ENCODE assay signal across 26 mouse cellular contexts in genomic region chr10:98694690-98695370, GRCm38 (mm10).
"Had no signal": no experiment of that assay in that cellular context is flagged by ENCODE, and none has a peak within 500 bp of the region (broad histone marks: within the 10 kb centered on the region; RNA-seq: fewer than 3 reads in every experiment).

No protein-coding gene starts in this region.

- H3K4me1 ChIP-seq: kidney, embryonic 15.5 days; limb, embryonic 10.5 days; limb, embryonic 13.5 days; liver, embryonic 12.5 days; liver, embryonic 15.5 days; neural tube, embryonic 12.5 days; neural tube, embryonic 15.5 days had no signal

- H3K9me3 ChIP-seq: kidney, embryonic 15.5 days; limb, embryonic 10.5 days; limb, embryonic 13.5 days; liver, embryonic 12.5 days; liver, embryonic 15.5 days; lung, embryonic 15.5 days; neural tube, embryonic 12.5 days; neural tube, embryonic 15.5 days had no signal

- H3K36me3 ChIP-seq: kidney, embryonic 15.5 days; limb, embryonic 10.5 days; limb, embryonic 13.5 days; liver, embryonic 12.5 days; liver, embryonic 15.5 days; lung, embryonic 15.5 days; neural tube, embryonic 12.5 days; neural tube, embryonic 15.5 days had no signal

- ATAC-seq: hindbrain, postnatal 0 days; inflammation-experienced regulatory T-cells, adult 6 months; liver, embryonic 12.5 days had no signal

- H3K27ac ChIP-seq: hindbrain, postnatal 0 days; kidney, embryonic 15.5 days; limb, embryonic 10.5 days; limb, embryonic 13.5 days; liver, embryonic 12.5 days; liver, embryonic 15.5 days; lung, embryonic 15.5 days; neural tube, embryonic 12.5 days; neural tube, embryonic 15.5 days had no signal

- H3K27me3 ChIP-seq: kidney, embryonic 15.5 days; limb, embryonic 13.5 days; liver, embryonic 12.5 days; liver, embryonic 15.5 days; lung, embryonic 15.5 days; neural tube, embryonic 12.5 days; neural tube, embryonic 15.5 days had no signal

- H3K4me2 ChIP-seq: kidney, embryonic 15.5 days; limb, embryonic 13.5 days; liver, embryonic 12.5 days; liver, embryonic 15.5 days; lung, embryonic 15.5 days; midbrain, embryonic 11.5 days; neural tube, embryonic 12.5 days; neural tube, embryonic 15.5 days had no signal

- H3K4me3 ChIP-seq: kidney, embryonic 15.5 days; limb, embryonic 10.5 days; limb, embryonic 13.5 days; liver, embryonic 12.5 days; liver, embryonic 15.5 days; lung, embryonic 15.5 days; neural tube, embryonic 12.5 days; neural tube, embryonic 15.5 days had no signal

- H3K9ac ChIP-seq: kidney, embryonic 15.5 days; limb, embryonic 13.5 days; liver, embryonic 12.5 days; liver, embryonic 15.5 days; lung, embryonic 15.5 days; neural tube, embryonic 12.5 days; neural tube, embryonic 15.5 days had no signal

- DNase-seq: kidney, adult 2 months; kidney, postnatal 10 days; kidney, postnatal 36 days; liver; lung, adult 18-20 months; lung, postnatal 10 days; lung, postnatal 36 days; midbrain, embryonic 14.5 days; right cerebral cortex, adult 18-20 months; right cerebral cortex, postnatal 14 days; right cerebral cortex, postnatal 4 days; spleen, adult 18-20 months; thymus, adult 2 months; thymus, postnatal 14 days; thymus, postnatal 4 days had no signal
